Mouse (Mus musculus) spleen, postnatal 0 days (tissue): ENCODE data around the gene Fbxw14. TPM values are rescaled to one million over a fixed set of nuclear protein-coding genes. Genes with fewer than 3 reads are reported as not detected.

Experiments
- polyA plus RNA-seq: library from polyadenylated mRNA; unstranded; fragments of >200 nt; fragmentation: Nextera tagmentation; extraction: Ambion mirVana; gene quantifications from 2 replicates; pipeline ENCODE4 v1.2.1, GENCODE M21; 2015

Gene Fbxw14
- not detected in 2 replicates for polyA plus RNA-seq

GRCm38 (mm10) chr9:109287576-109287975, at the start of gene Fbxw14:
TSS of gene Fbxw14 (minus strand) at chr9:109287676.

GRCm38 (mm10) chr9:109234654-109235053, 52.8 kb downstream of the Fbxw14 start, which contains the start of gene Fbxw20:
TSS of gene Fbxw20 (minus strand) at chr9:109234754.

Other genes starting within 250 kb of the Fbxw14 start
- gene Shisa5, start 249.1 kb downstream of the Fbxw14 start, polyA plus RNA-seq: 64.2 and 86.5 TPM in 2 replicates
- gene Trex1, start 227.9 kb downstream of the Fbxw14 start, polyA plus RNA-seq: 17.5 and 25.8 TPM in 2 replicates
- gene Atrip, start 213.6 kb downstream of the Fbxw14 start, polyA plus RNA-seq: 11.9 and 14.8 TPM in 2 replicates
- 10.7 and 11.2 TPM in 2 replicates for gene Ccdc51, start 205.2 kb downstream of the Fbxw14 start, polyA plus RNA-seq
- 450 and 492 TPM in 2 replicates for gene Tma7, start 205.1 kb downstream of the Fbxw14 start, polyA plus RNA-seq
- gene Plxnb1, start 192.3 kb downstream of the Fbxw14 start, polyA plus RNA-seq: 0.88 and 1.3 TPM in 2 replicates
- gene Fbxw21, start 125.6 kb downstream of the Fbxw14 start, polyA plus RNA-seq: not detected in 2 replicates
- gene Fbxw13, start 91.7 kb downstream of the Fbxw14 start, polyA plus RNA-seq: 0.10 TPM in 1 of 2 replicates, not detected in the other
- not detected in 2 replicates for gene Fbxw20, start 52.9 kb downstream of the Fbxw14 start, polyA plus RNA-seq
- not detected in 2 replicates for gene Fbxw28, start 52.0 kb upstream of the Fbxw14 start, polyA plus RNA-seq
- not detected in 2 replicates for gene Fbxw22, start 116.6 kb upstream of the Fbxw14 start, polyA plus RNA-seq
- not detected in 2 replicates for gene Fbxw16, start 161.5 kb upstream of the Fbxw14 start, polyA plus RNA-seq
- gene Fbxw19, start 208.2 kb upstream of the Fbxw14 start, polyA plus RNA-seq: not detected in 2 replicates